Mouse (Mus musculus) forebrain, embryonic 10.5 days (tissue): ENCODE data around the gene Pnmal2. TPM values are rescaled to one million over a fixed set of nuclear protein-coding genes. Genes with fewer than 3 reads are reported as not detected.

ENCODE experiments used
- DNase-seq: peaks from one replicate; pipeline ENCODE4 v3.0.0-alpha.2; 2017; ENCODE audit warnings: low spot score; ENCODE audit errors: extremely low spot score
- H3K27ac ChIP-seq: fragments of 300-500 bp; sonication (generic); 2 replicates; pipeline ENCODE4 v1.5.1; 2016; ENCODE audit warnings: mild to moderate bottlenecking
- H3K27me3 ChIP-seq: fragments of 300-500 bp; sonication (generic); 2 replicates; pipeline ENCODE4 v1.6.1; 2016; ENCODE audit warnings: mild to moderate bottlenecking; ENCODE audit not compliant: poor library complexity, severe bottlenecking
- H3K36me3 ChIP-seq: fragments of 300-500 bp; sonication (generic); replicated peaks from 2 replicates; pipeline ENCODE4 v1.6.1; 2016; ENCODE audit warnings: mild to moderate bottlenecking, moderate library complexity
- H3K4me1 ChIP-seq: fragments of 300-500 bp; sonication (generic); 2 replicates; pipeline ENCODE4 v1.6.1; 2016
- H3K4me3 ChIP-seq: fragments of 300-500 bp; sonication (generic); 2 replicates; pipeline ENCODE4 v1.5.1; 2016; ENCODE audit warnings: mild to moderate bottlenecking, moderate library complexity
- H3K9me3 ChIP-seq: fragments of 300-500 bp; sonication (generic); 2 replicates; pipeline ENCODE4 v1.6.1; 2016; ENCODE audit warnings: mild to moderate bottlenecking, moderate library complexity
- WGBS: fragments of 180-500 bp; shearing (Covaris S2); methylation state at CpG from one replicate; pipeline ENCODE4 v1.1.7; 2016; 5-methylcytosine and 5-hydroxymethylcytosine counted together
- polyA plus RNA-seq: library from polyadenylated mRNA; unstranded; fragments of >200 nt; fragmentation: Nextera tagmentation; extraction: Ambion mirVana; gene quantifications from 2 replicates; pipeline ENCODE4 v1.2.1, GENCODE M21; 2016

Gene Pnmal2
- polyA plus RNA-seq = 4.3 and 6.8 TPM in 2 replicates

DNA sequence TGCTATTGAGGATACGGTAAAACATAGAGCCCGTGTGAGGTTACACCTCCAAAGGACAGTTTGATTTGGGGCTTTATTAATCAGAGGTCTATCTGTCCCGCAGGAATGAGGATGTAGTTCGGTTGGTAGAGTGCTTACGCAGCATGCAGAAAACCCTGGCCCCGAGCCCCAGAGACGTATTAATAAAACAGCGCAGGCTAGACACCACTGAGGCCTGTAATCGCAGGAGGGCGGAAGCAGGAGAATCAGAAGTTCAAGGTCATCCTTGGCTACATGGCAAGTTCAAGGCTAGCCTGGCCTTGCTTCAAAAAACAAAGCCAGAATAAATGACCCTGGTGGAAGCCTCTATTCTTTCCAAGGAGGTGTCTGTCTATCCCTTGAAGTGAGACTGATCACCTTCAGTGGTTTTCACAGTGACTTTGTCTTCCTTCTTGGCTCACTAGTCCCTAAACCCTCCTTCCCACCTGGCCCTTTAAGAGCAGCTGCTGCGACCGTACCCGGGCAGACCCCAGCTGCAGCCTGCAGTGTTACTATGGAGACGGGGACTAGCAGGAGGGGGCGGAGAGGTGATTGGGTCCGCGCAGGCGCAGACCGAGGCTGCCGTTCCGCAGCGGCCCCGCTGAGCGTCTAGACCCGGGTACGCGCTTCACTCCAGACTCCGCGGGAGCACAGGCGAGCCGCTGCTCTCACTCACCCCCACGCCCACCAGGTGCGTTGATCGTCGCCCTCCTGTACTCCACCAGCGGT is at the start of gene Pnmal2:
Gene Pnmal2 (plus strand): TSS at position 622 of the 747 bp plus-strand sequence.
- 15% methylated on average over 36 of the region's 36 CpGs for WGBS
- H3K27ac ChIP-seq = peak within 1 kb of the TSS; percentile 85
- 0 out of 2 replicates have a peak, but pooled peaks cover 3% of the 10 kb centered on the region for H3K9me3 ChIP-seq
- DNase-seq = peak; percentile 91
- peaks cover 55% of the 10 kb centered on the region for H3K4me1 ChIP-seq
- peak within 1 kb of the TSS; percentile 69 for H3K4me3 ChIP-seq
- H3K36me3 ChIP-seq = no peaks in the 10 kb centered on the region
- peaks cover 56% of the 10 kb centered on the region for H3K27me3 ChIP-seq

DNA sequence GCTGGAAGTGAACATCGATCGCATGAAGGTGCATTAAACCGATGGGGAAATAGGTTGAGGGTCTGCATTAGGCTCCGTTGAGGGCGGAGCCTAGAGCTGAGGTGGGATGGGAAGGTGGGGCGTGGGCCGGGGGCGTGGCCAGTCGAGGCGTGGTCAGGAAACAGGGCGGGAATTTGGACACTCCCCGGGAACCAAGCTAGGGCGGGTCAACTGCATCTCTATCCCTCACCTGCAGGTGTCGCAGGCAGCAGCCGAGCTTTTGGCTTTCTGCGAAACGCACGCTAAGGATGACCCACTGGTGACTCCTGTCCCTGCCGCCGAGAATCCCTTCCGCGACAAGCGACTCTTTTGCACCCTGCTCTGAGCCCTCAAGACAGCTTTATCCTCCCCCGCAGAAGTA is 49.5 kb upstream of the Pnmal2 start:
- H3K27ac ChIP-seq = peak overlapping the region; percentile 65
- no peaks in the 10 kb centered on the region; the same call in 1 of the 2 replicates for H3K9me3 ChIP-seq
- DNase-seq = peak; percentile 89
- peaks cover 58% of the 10 kb centered on the region for H3K4me1 ChIP-seq
- peak overlapping the region; percentile 46 for H3K4me3 ChIP-seq
- H3K36me3 ChIP-seq = no peaks in the 10 kb centered on the region
- under 1% methylated on average over 24 of the region's 24 CpGs for WGBS
- H3K27me3 ChIP-seq = peaks cover 59% of the 10 kb centered on the region

DNA sequence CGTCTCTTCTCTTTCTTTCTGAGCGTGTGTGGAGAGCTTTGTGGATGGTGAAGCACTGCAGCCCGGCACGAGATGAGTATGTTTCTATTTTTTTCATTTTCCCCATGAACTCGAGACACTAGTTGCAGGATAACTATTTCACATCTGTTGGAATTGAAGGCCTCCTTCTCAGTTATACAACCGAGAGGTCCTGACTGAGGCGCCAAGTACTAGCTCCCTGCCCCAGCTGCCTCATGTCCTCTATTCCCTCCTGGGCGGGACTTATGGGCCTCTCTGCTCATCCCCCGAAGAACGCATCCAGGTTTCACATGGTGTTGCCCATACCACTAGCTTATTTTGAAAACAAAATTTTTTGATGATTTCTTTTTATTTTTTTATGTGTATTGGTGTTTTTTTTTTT is 49.0 kb upstream of the Pnmal2 start:
- no peak for DNase-seq
- H3K27ac ChIP-seq = peak overlapping the region; percentile 65

DNA sequence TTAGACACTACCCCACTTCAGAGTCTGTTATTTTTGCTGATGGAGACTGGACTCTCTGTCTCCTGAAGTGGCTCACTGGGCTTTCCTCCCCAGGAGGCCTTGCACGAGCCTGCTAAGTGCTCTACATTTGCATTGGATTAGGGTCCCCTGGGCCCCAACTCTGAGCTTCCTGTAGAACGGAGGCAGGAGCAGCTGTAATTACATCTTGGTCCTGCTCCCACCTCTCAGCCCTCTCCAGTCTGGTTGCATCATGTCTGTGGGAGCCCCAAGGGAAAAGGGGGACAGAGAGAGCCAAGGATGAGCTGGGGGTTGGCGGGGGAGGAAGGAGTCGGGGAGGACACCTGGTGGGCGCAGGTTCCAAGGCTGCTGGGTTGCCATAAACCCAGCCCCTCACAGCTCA is 44.0 kb upstream of the Pnmal2 start:
- 13% methylated on average over 5 of the region's 5 CpGs for WGBS
- no peaks in the 10 kb centered on the region; the same call in 1 of the 2 replicates for H3K9me3 ChIP-seq
- no peaks in the 10 kb centered on the region for H3K36me3 ChIP-seq
- peaks cover 28% of the 10 kb centered on the region for H3K4me1 ChIP-seq
- H3K4me3 ChIP-seq = no peak overlapping the region
- DNase-seq = no peak
- peaks cover 23% of the 10 kb centered on the region for H3K27me3 ChIP-seq
- peak overlapping the region; percentile 58 for H3K27ac ChIP-seq

More for the DNA sequence above, 49.0 kb upstream of the Pnmal2 start:
- WGBS = 36% methylated on average over 10 of the region's 10 CpGs
- H3K4me3 ChIP-seq = peak overlapping the region; percentile 46
- peaks cover 60% of the 10 kb centered on the region for H3K4me1 ChIP-seq
- H3K36me3 ChIP-seq = no peaks in the 10 kb centered on the region
- H3K9me3 ChIP-seq = no peaks in the 10 kb centered on the region; the same call in 1 of the 2 replicates
- H3K27me3 ChIP-seq = peaks cover 59% of the 10 kb centered on the region

DNA sequence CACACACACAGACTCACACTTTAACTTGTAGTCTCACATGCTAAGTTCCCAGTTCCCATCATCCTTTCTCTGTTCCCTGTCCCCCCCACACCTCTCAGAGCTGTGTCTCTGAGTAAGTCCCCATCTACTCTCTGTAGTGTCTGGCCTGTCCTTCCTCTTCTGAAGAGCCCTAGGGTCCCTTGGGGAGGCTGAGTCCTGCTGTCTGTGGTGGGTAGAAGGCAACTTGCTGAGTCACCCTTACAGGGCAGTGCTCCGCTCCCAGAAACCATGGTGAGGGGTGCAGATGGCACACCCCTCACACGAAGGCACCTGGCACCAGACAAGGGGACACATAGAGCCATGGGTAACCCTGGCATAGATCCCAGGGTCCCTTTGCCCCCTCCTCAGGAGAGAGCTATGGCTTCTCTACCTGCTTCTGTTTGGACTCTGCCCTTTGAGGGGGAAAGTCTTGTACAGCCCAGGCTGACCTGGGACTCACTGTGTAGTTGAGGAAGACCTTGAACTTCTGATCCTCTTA is 41.0 kb upstream of the Pnmal2 start:
- Histone ChIP-seq H3K27me3 (peaks cover 33% of the 10 kb centered on the region), H3K36me3 (no peaks in the 10 kb centered on the region), H3K9me3 (no peaks in the 10 kb centered on the region), H3K4me3 (no peak overlapping the region), H3K4me1 (peaks cover 47% of the 10 kb centered on the region), H3K27ac (no peak overlapping the region)
- DNase-seq = no peak
- WGBS = 81% methylated on average over 2 of the region's 2 CpGs

DNA sequence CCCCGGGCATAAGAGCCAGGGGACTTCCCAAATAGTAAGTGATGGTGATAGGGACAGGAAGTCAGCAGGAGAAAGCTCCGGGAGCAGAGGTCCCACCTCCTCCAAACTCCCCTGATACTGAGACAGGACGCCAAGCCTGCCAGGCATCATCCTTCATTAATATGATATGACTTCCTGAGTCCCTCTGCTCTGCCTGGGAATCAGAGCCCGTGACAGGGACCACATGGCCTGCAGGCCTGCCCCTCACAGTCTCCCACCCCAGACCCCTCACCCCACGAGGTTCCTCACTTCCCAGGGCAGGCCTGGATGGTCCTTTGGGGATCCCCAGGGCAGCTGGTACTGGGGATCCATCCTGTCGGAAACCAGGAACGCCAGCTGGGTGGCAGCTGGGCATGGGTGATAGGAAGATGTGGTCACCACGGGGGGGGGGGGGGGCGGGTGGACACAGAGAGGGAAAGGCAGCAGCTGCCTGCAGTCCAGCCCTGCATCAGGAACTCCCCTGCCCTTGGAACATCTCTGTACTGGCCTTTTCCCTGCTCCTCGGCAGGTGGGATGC is 40.3 kb upstream of the Pnmal2 start:
- Histone ChIP-seq H3K4me1 (peaks cover 51% of the 10 kb centered on the region), H3K4me3 (no peak overlapping the region), H3K27ac (no peak overlapping the region), H3K36me3 (no peaks in the 10 kb centered on the region), H3K27me3 (peaks cover 38% of the 10 kb centered on the region), H3K9me3 (no peaks in the 10 kb centered on the region)
- DNase-seq = no peak
- 65% methylated on average over 9 of the region's 10 CpGs for WGBS

DNA sequence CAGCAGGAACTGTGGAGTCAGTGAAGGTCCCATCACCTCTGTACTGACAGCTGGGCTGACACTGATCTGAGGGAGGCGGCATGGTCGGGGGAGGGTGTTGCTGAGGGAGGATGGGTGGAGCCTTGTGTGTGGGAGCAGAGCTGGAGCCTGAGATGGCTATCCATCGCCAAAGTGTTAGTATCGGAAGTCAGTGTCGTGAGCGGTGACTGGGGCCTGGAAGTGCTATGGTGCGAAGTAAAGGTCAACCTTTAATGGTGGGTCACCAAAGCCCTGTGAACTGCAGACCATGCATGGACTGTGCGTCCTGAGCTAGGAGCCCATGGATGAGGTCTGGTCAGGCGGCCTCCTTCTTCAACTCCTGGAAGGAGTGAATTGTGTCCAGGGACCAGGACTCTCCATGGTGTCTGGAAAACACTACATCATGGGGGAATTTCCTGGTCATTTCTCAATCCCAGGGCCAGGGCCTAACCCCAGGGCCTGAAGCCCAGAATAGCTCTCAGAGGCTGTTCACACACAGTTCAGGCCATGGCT is 38.9 kb upstream of the Pnmal2 start:
- DNase-seq = no peak
- Histone ChIP-seq H3K27ac (no peak overlapping the region), H3K36me3 (no peaks in the 10 kb centered on the region), H3K4me3 (no peak overlapping the region), H3K27me3 (peaks cover 35% of the 10 kb centered on the region; the same call in 1 of the 2 replicates), H3K4me1 (peaks cover 42% of the 10 kb centered on the region), H3K9me3 (no peaks in the 10 kb centered on the region)
- WGBS = 57% methylated on average over 9 of the region's 9 CpGs

DNA sequence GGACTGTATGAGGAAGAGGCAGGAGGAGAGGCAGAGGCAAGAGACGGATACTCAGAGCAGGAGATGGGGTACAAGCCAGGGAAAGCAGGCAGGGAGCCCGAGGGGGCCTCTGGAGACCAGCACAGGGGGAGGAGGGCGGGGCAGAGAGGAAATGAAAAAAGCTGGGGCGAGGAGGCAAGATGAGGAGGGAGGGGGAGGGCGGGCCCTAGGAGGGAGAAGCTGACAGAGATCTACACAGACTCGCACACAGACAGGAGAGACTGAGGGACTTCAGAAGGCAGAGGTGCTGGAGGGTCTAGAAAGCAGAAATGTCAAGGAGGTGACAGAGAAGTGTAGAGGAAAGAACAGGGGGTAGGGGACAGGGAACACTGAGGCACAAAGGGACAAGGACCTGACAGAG is 38.2 kb upstream of the Pnmal2 start, which contains the start of gene Ptgir:
Gene Ptgir (plus strand): TSS at position 210 of the 400 bp plus-strand sequence.
- no peaks in the 10 kb centered on the region for H3K9me3 ChIP-seq
- H3K4me3 ChIP-seq = no peak within 1 kb of the TSS
- 22% methylated on average over 6 of the region's 6 CpGs for WGBS
- DNase-seq = no peak
- no peak within 1 kb of the TSS for H3K27ac ChIP-seq
- H3K4me1 ChIP-seq = peaks cover 38% of the 10 kb centered on the region
- peaks cover 32% of the 10 kb centered on the region; the same call in 1 of the 2 replicates for H3K27me3 ChIP-seq
- no peaks in the 10 kb centered on the region for H3K36me3 ChIP-seq

DNA sequence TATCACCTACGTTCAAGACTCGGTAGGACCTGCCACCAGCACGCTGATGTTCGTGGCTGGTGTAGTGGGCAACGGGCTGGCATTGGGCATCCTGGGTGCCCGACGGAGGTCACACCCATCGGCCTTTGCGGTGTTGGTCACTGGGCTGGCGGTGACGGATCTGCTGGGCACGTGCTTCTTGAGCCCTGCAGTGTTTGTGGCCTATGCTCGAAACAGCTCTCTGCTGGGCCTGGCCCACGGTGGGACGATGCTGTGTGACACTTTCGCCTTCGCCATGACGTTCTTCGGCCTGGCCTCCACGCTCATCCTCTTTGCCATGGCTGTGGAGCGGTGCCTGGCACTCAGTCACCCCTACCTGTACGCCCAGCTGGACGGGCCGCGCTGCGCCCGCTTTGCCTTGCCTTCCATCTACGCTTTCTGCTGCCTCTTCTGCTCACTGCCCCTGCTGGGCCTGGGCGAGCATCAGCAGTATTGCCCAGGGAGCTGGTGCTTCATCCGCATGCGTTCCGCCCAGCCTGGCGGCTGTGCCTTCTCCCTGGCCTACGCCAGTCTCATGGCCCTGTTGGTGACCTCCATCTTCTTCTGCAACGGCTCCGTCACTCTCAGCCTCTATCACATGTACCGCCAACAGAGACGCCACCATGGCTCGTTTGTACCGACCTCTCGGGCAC is 37.5 kb upstream of the Pnmal2 start:
- H3K27me3 ChIP-seq = peaks cover 30% of the 10 kb centered on the region; the same call in 1 of the 2 replicates
- H3K36me3 ChIP-seq = no peaks in the 10 kb centered on the region
- H3K4me1 ChIP-seq = peaks cover 33% of the 10 kb centered on the region
- H3K4me3 ChIP-seq = no peak overlapping the region
- DNase-seq = no peak
- 93% methylated on average over 41 of the region's 41 CpGs for WGBS
- no peak overlapping the region for H3K27ac ChIP-seq
- H3K9me3 ChIP-seq = no peaks in the 10 kb centered on the region

DNA sequence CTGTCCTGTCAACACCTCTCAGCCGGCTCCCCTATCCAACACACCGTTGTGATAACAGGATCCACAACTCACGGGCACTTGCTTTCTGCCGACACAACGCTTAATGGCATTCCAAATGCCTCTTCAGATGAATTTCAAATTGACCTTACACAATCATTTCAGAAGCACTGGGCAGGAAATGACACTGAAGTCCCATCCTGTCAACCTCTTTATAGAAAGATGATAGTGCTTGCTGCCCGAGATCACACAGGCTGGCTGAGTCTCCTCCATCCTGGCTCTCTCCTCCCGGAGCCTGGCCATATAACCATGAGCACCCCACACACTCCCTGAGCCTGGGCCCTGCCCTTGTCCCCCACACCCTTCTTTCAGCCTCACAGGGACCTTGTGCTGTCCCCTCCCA is 36.6 kb upstream of the Pnmal2 start:
- WGBS = 85% methylated on average over 7 of the region's 7 CpGs
- peaks cover 30% of the 10 kb centered on the region for H3K4me1 ChIP-seq

DNA sequence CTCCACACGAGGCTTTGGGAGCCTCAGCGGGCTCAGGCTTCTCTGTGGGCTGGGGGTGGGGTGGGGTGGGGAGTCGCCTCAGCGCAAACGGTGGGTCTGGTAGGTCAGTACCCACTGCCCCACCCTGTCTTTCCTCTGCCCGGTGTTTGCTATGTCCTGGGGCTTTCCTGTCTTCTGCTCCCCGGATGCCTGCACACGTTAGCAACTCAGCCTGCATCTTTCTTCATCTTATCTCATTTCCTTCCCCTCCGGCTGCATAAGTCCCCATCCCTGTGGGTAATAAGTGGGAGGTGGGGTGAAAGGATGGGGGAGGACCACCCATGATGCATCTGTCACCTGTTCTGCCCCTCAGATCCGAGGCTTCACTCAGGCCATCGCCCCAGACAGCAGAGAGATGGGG is 36.1 kb upstream of the Pnmal2 start:
- no peak for DNase-seq
- no peak overlapping the region for H3K4me3 ChIP-seq
- no peak overlapping the region for H3K27ac ChIP-seq
- WGBS = 65% methylated on average over 11 of the region's 11 CpGs
- H3K27me3 ChIP-seq = peaks cover 26% of the 10 kb centered on the region; the same call in 1 of the 2 replicates
- H3K9me3 ChIP-seq = no peaks in the 10 kb centered on the region
- peaks cover 30% of the 10 kb centered on the region for H3K4me1 ChIP-seq
- H3K36me3 ChIP-seq = 0 out of 2 replicates have a peak, but pooled peaks cover 4% of the 10 kb centered on the region

More for the DNA sequence above, 36.6 kb upstream of the Pnmal2 start:
- no peaks in the 10 kb centered on the region for H3K9me3 ChIP-seq
- DNase-seq = no peak
- no peak overlapping the region for H3K4me3 ChIP-seq
- peaks cover 26% of the 10 kb centered on the region; the same call in 1 of the 2 replicates for H3K27me3 ChIP-seq
- H3K27ac ChIP-seq = no peak overlapping the region
- H3K36me3 ChIP-seq = no peaks in the 10 kb centered on the region

DNA sequence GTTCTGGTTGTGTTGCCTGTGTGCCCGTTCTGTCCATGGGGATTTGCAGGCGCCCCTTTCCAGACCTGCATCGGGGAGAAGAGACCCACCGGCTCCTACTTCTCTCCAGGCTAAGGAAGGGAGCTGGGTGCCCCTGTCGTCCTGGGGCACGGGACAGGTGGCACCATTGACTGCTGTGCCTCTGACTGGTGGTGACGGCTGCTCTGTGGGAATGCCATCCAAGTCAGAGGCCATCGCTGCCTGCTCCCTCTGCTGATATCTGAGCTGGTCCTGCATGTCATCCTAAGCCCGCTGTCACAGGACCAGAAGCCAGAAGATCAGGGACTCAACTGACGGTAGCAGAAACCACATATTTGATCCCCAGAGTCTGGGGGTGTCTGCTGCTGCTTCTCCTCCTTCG is 35.6 kb upstream of the Pnmal2 start:
- H3K36me3 ChIP-seq = peaks cover 6% of the 10 kb centered on the region
- H3K9me3 ChIP-seq = no peaks in the 10 kb centered on the region
- peaks cover 30% of the 10 kb centered on the region for H3K4me1 ChIP-seq
- no peak for DNase-seq
- H3K27me3 ChIP-seq = peaks cover 26% of the 10 kb centered on the region; the same call in 1 of the 2 replicates
- H3K27ac ChIP-seq = no peak overlapping the region
- 73% methylated on average over 11 of the region's 11 CpGs for WGBS
- H3K4me3 ChIP-seq = no peak overlapping the region
